Mouse (Mus musculus): ENCODE measurements around the gene Ctbp2.

The Ctbp2 gene

DNA sequence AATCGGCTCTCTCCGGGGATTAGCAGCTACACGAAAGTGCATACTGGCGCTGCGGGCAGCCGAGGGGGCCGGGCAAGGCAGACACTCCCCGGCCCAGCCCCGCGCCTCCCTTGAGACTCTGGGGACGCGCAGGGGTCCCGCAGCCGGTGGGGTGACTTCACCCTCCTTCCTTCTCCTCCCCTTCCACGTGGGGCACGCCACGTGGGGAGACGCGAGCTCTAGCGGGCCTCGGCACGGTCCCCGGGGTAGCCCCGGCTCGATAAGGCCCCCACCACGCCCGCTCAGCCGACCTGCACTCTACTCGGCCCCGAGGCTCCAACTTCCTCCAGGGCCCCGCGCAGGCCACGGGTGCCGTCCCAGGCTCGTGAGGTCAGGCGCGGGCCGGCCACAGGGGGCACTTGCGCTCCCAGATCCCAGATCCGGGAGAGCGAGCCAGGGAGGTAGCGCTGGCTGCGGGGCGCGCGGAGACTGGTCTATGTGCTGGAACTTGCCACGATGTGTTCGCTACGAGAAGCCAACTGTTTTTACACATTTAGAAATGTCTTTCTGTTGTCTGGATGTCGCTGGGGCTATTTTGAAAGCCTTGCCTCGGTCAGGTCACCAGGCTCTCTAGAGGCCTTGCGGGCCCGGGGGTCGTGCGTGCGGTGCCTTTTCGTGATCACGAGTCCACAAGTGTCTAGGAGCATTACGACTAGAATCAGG is at the start of gene Ctbp2:
Ctbp2 (minus strand) TSS at position 356 of the 702 bp plus-strand sequence.
- no peak for DNase-seq (ENCODE audit: extremely low read depth, low read depth, low spot score)

DNA sequence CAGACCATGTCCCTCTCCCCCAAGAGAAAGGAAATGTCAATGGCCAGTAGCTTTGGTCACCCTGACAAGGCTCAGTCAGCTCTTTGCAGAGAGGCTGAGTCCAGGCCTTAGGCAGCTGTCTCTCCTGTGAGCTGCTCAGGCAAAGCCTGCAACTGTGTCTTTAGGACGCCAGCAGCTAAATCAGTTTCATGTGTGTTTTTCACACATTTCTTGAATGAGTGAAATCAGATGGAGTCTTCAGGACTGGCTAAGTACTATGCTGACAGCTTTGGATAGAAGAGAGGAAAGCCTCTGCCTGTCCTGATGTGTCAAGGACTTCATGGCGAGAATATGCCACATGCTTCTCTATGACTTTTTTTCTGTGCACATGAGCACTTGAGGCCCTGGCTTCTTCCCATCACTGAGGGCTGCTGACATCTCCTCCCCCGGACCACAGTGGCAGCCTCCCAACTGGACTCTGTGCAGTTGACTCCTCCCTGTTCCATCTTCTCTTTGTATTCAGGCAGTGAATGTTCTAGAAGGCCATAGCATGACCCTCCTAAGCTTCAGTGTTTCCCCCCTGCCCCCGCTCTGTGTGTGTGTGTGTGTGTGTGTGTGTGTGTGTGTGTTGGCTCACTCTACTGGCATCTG is 47.4 kb upstream of the Ctbp2 start:
- no peak for DNase-seq (ENCODE audit: extremely low read depth, low read depth, low spot score)

DNA sequence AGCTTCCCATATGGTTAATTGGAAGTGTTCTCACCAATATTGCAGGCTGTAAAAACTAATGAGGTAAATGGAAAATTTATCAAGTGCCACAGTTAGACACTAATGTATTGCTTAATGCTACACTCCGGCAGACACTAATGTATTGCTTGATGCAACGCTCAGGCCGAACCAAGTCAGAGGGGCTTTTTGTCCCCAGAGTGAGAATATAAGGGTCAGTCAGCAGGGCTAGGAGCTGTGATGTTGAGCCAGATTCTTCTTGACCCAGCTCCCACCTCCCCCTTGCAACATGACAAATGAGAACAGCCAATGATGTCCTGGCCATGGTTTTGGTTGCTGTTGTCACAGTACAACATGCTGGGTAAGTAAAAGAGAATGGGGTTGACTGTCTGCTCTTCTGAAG is 44.8 kb upstream of the Ctbp2 start:
- DNase-seq (ENCODE audit: extremely low read depth, low read depth, low spot score) = no peak

DNA sequence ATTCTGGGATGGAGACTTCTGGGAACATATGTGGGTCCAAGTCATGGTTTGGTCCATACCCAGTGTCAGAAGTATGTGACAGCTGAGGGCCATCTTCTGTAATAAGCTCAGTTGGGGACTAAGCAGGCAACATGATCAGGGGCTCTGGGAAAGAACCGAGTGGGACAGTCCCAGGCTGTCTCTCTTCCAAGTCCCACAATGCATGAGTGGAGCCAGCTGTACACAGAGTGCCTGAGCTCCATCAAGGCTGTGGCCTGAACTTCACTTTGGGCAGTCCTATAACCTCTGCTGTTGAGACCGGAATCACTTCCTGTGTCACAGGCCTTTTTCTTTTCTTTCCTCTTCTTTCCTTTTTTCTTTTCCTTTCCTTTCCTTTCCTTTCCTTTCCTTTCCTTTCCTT is 43.7 kb upstream of the Ctbp2 start:
- DNase-seq (ENCODE audit: extremely low read depth, low read depth, low spot score) = no peak

DNA sequence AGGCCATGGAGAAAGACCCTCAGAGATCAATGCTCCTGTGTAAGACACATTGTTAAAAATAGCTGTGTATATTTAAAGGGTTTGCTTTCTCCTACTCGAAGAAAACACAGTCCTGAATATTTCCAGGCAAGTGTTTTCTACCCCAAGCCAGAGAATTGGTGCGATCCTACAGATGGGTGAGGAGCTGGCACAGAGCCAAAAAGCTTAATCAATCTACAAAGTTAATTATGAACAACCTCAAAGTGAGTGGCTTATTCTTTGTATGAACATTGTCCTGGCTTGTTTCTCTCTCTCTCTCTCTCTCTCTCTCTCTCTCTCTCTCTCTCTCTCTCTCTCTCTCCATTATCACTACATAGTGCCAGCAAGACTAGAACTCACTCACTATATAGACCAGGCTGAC is 40.6 kb upstream of the Ctbp2 start:
- DNase-seq (ENCODE audit: extremely low read depth, low read depth, low spot score) = no peak

DNA sequence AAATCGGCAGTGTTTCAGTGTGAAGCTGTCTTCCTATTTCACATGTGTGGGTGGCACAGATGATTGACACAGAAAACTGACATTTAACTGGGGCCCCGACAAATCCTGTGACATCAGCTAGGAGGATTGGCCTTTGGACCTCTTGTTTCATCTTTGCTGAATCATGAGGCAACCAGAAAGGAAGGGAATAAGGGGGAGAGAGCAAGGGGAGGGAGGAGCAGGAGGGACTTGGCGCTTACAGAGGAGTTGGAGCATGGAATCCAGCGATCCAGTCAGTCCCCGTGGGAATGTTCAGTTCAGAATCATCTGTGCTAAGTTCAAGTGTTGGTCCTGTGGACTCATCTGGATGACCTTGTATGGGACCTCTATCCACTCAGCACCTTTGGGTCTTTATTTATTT is 38.9 kb upstream of the Ctbp2 start:
- DNase-seq (ENCODE audit: extremely low read depth, low read depth, low spot score) = no peak

DNA sequence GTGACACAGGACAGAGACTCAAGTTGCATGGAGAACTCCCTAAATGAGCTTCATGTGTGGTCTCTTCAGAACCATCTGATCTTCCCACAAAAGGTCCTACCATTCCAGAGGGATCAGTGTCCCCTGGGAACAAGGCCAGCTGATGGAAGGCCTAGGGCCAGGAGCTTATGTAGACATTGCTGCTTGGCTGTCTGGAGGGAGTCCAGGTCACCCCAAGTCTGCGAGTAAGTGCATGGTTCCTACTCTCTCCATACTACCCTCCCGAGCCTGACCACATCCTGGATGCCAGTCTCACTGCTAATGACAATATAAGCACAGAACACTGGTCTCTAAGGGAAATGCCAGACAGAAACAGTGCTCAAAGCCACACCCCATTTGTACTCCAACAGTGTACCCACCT is 38.0 kb upstream of the Ctbp2 start:
- no peak for DNase-seq (ENCODE audit: extremely low read depth, low read depth, low spot score)

DNA sequence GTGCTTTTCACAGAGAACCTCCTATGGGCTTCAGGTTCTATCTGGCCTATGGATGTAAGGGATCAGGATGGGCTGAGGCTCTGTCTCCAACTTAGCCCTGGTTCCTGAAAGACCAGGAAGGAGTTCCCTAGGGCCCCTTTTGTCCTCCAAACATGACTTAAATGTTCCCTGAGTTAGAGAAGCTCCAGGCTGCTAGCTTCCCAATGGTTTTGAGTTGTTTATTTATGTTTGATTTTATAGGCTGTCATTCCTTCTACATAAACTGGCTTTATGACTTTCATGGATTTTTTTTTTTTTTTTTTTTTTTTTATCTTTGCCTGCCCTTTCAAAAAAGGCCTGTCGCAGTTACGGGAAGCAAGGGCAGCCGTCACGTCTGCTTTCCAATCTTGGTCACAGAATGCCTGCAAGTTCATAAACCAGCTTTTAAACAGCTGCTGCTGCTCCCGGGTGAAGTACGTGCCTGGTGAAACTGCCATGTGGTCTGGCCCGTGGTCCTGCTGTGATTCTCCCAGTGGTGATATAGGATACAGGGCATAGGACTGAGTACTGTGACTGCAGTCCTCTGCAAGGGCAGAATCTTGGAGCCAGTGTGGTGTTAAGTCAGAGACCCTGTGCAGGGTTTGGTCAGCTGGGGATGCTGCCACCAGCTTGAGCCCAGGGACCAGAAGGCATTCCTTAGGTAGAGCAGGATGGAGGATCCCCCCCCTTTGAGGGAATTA is 37.4 kb upstream of the Ctbp2 start:
- DNase-seq (ENCODE audit: extremely low read depth, low read depth, low spot score) = no peak

DNA sequence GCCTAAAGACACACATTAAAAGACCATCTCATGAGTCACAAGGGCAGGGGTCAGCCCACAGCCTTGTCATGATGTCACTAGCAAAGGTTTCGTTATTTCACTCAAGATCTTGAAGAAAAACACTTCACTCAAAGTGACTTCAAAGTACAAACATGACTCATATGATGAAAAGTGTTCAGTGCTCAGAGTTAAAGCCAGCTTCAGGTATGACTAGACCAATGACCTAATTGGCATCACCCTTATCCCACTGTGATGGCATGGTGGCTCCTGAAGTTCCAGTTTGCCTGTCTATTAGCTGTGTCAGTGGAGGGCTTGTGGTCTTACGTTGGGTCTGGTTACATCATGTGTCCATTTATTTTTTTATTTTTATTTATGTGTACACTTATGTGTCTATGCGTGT is 35.4 kb upstream of the Ctbp2 start:
- DNase-seq (ENCODE audit: extremely low read depth, low read depth, low spot score) = no peak

DNA sequence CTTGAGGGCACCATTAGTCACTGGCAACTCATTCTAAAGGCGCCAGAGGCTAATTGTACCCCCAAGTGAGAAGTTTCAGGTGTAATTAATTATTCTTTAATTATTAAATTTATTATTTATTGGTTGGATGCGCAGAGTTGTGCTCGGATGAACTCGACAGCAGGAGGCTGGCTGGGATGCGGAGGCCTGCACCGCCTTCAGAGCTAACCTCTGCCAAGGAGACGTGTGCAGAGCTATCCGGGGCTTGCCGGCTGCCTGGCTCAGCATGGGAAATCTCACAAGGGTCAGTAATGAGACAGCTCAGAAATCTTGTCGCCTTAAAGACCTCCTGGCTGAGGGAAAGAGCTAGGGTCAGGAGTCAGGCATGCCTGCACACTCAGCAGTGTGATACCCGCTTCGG is 31.5 kb upstream of the Ctbp2 start:
- DNase-seq (ENCODE audit: extremely low read depth, low read depth, low spot score) = no peak

DNA sequence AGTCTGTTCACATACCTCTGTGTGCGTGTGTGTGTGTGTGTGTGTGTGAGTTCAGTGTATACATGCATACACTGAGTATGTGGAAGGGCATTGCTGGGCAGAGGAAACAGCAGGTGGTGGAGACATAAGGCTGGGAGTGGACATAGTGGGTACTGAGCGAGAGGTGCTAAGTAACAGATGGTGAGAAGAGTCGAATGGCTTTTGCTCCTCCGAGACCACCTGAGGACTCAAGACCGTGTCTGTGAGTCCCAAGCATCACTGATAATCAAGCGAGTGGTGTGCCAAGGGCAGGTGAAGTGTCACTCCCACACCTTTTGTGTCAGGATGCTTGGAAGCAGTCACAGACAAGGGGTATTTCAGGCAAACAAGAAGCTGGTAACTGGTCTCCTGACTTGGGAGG is 30.7 kb upstream of the Ctbp2 start:
- DNase-seq (ENCODE audit: extremely low read depth, low read depth, low spot score) = no peak

DNA sequence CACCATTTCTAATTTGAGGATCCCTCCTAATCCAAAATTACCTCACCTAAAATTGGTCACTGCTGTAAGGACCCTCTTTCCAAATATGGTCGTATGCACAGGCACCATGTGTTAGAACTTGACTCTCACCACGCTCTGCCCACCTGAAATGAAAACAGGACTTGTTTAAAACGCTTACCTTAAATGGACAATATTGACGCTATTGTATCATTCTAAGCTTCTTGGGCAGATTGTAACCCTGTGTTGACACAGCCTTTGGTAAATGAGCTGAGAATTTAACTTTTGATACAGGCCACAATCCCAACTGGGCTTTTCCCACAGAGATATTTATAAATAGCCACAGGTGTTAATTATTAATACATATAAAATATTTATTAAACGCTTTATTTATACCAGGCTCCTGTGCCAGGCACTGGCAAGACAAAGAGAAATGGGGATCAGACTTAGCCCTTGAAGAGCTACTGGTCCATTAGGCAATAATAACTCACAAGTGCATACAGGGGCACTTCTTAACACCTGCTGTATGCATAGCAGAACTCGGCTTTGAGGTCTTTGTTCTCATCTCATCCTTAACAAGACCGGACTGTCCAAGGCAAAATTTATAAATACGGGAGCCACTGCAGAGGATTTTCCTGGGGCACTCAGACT is 15.7 kb upstream of the Ctbp2 start:
- DNase-seq (ENCODE audit: extremely low read depth, low read depth, low spot score) = no peak

DNA sequence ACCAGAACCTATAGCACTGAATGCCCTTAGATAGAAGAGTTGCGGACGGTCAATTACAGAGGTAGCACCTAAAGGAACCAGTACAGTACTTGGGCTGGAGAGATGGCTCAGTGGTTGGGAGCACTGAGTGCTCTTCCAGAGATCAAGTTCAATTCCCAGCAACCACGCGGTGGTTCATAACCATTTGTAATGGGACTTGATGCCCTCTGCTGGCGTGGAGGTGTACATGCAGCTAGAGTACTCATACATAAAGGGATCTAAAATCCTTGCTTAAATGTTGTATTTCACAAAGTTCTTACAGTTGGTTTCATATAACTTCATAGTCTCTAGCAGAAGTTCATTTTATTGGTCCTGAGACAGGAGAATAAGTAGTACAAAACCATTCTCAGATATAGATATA is 9.4 kb upstream of the Ctbp2 start:
- DNase-seq (ENCODE audit: extremely low read depth, low read depth, low spot score) = no peak

DNA sequence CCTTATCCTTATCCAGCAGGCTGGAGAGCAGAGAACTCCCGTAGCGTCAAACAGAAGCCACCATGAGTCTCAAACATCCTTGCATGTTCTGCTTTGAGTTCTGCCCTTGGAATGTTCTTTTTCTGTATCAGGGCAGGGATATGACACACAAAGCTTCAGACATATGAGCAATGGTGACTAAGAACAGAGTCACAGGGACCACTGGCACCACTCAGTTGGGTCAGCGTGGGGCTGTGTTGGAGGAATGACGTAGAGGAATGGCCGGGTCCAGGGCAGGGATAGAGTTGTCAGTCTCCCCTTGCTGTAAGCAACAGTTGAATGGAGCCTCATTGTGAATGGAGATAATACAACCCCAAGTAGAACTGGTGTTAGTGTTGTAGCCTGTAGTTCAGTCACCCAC is 8.5 kb upstream of the Ctbp2 start:
- DNase-seq (ENCODE audit: extremely low read depth, low read depth, low spot score) = no peak

DNA sequence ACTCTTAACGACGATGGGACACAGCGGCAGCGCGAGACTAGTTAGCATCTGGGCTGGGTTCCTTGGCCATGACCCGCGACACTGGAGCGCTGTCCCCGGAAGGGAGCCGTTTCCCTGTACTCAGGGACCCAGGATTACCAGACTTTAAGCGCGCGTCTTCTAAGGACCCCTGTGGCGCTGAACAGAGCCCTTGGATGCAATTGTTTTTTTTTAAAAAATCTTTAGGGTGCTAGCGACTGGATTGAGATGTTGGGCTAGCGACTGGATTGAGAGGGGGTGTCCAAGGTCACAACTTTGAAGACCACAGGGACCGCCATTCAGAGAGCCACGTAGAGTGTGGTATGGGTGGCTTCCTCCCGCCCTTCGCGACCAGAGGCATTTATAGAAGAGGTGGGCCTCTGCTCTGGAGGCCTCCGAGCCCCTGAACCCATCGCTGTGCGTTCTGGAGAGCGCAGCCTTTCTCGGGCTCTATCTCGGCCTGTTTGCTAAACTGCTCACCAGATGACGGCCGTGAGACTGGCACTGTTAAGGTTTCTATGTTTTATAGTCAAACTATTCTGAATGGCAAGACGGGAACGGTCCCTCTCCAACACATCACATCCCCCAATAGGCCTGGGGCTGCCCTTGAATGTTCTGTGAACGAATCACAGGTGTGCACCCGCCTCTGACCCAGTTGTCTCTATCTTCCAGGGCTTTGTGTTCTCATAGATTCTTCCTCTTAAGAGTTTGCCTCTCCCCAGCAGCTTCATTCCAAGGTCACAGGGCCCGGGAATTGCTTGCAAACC is 739 bp upstream of the Ctbp2 start:
- no peak for DNase-seq (ENCODE audit: extremely low read depth, low read depth, low spot score)

DNA sequence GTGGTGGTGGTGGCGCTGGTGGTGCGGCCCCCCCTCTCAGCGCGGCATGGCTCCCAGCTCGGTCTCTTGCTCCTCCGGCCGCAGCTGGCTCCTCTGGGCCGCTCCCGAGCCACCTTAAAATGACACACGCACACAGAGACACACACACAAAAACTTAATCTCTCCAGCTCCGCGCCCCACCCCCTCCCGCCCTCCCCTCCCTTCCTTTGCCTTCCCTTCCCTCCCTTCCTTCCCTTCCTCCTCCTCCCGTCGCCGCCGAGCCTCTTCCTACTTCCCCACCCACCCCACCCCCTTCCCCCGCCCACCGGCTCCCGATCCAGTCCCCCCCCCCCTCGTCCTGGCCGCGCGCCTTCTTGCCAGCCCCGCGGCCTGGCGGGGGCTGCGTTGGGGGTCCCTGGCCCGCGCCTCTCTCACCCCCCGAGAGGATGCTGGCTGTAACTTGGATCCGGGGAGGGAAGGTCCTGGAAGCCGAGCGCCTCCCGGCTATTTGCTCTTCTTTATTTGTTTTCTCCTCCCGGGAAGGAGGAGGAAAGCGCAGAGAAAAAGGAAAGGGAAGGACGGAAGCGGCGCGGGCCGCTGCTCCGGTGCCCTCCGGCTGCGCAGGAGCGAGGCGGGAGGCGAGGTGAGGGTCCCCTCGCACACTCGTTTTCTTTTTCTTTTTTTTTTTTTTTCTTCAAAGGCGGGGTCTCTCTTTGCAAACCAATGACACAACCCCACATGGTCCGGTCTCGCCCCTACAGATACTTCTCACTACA is 733 bp downstream of the Ctbp2 start, which contains the start of gene Fgfr2:
Fgfr2 (minus strand) TSS at position 107 of the 755 bp plus-strand sequence.
- no peak for DNase-seq (ENCODE audit: extremely low read depth, low read depth, low spot score)

DNA sequence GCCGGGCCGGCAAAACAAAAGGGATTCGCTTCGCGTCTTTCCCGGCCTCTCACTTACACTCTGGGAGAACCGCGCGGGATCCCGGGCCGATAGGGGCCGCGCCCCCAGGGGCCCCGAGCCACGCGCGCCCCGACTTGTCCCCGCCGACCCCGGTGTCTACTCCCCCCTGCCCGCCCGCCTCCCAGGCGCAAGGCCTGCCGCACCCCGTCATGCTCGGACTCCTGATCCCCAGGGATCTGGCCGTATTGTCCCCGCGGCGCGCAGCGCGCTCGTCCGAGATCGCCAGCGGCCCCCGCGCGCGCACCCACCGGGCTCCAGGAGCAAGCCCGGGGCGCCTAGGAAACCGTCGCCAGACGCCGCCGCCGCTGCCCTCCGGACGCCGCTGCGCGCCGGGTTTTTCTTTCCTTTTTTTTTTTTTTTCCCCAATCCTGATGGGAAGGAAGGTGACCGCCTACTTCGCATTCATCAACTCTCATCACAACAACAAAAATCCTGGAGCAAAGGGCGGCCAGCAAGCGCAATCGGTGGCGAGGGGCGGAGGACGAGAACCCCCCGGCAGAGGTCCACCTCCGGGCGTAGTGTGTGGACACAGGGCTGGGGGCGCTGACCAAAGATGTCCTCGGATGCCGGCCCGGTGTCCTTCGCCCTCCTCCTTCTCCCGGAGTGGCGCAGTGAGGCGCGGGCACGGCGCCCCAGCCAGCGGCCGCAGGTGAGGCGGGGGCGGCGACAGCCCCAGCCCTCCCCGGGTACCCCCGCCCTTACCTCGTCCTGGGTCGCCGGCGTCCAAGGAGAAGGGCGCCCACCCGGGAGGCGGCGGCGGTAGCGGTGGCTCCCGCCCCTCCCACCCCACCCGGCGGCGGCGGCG is 1.5 kb downstream of the Ctbp2 start:
- DNase-seq (ENCODE audit: extremely low read depth, low read depth, low spot score) = no peak

DNA sequence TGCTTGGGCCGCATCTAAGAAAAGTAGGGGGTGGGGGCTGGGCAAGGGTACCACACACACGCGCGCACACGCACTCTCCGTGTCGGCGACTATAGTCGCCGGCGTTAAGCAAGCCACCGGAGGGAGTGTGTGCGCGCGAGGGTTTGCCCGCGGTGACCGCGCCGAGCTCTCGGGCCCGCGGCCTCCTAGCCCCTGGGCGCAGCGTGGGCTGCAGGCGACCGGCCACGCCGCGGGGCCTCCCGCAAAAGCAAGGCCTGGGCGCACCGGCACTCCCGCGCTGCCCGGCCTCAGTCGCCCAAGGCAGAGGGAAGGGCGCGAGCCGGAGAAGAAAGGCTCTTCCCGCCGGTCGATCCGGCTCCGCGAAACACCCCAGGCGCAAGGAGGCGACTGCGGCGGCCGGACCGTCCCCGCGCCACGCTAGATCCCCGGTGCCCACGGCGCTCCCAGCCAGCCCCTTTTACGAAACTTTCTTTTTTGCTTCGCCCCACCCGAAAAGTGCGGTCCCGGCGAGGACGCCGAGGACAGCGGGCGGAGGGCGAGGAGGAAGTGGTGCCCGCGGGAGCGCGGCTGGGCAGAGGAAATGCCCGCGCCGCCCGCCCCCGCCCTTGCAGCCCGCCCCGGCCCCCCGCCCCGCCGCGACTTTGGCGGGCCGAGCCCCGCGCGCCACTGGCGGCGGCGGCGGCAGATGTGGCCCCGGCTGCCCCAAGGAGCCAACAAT is 2.3 kb downstream of the Ctbp2 start:
- DNase-seq (ENCODE audit: extremely low read depth, low read depth, low spot score) = no peak
